8 mouse cellular contexts compared by ENCODE assay signal in the genomic region with DNA sequence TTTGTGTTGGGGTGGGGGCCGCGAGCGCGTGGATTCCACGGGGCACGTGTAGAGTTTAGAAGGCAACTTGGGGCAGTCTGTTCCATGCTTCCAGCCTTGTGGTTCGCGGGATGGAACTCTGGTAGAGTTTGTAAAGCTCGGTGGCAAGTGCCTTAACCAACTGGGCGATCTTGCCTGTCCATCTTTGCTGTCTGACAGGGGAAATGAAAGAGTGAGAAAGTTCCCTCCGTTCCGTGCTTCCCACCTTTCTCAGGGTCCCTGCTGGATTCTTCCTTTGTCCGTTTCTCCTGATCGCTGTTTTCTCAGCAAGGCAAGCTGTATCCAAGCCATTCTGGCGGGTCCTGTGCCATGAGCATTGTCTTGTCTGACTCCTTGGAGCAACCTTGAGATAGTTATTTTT. TPM values are rescaled to one million over a fixed set of nuclear protein-coding genes. Genes with fewer than 3 reads are reported as not detected.
DNase-seq lines count a peak whose midpoint lies in the region; ATAC-seq and TF ChIP-seq lines count a peak whose summit lies in the region.

No protein-coding gene starts in this region.

- peak overlapping the region; percentile 87 for H3K4me2 ChIP-seq in hindbrain, embryonic 11.5 days (replicated peaks; ENCODE audit: low read depth, low read length)
- H3K4me2 ChIP-seq in midbrain, embryonic 11.5 days: peak overlapping the region; percentile 87

- no peaks in the 10 kb centered on the region for H3K36me3 ChIP-seq in kidney, adult 2 months (ENCODE audit: control insufficient read depth, insufficient read depth, low read length)
- H3K36me3 ChIP-seq in hindbrain, embryonic 11.5 days (ENCODE audit: control insufficient read depth, insufficient read depth, low read length): no peaks in the 10 kb centered on the region
- H3K36me3 ChIP-seq in midbrain, embryonic 11.5 days (ENCODE audit: control insufficient read depth, insufficient read depth, low read length): no peaks in the 10 kb centered on the region

- TF ChIP-seq CTCF in kidney, adult 2 months (conservative IDR thresholded peaks at IDR 0.05; ENCODE audit: insufficient read depth, insufficient read length, low read depth, low read length): no peak
- no peak for TF ChIP-seq CTCF in bone marrow macrophage, adult 2 months (IDR thresholded peaks at IDR 0.05; ENCODE audit: low read depth, low read length)

- 2% methylated on average over 15 of the region's 15 CpGs for WGBS in kidney, adult 2 months
- WGBS in hindbrain, embryonic 11.5 days: 7% methylated on average over 15 of the region's 15 CpGs
- 7% methylated on average over 15 of the region's 15 CpGs for WGBS in midbrain, embryonic 11.5 days

- ATAC-seq in hindbrain, embryonic 11.5 days (ENCODE audit: low FRiP score): peak; percentile 41; the same call in 1 of the 2 replicates
- peak; percentile 23; the same call in 1 of the 2 replicates for ATAC-seq in midbrain, embryonic 11.5 days (ENCODE audit: low FRiP score)

- peak overlapping the region; percentile 83 for H3K4me3 ChIP-seq in kidney, adult 2 months (ENCODE audit: insufficient read depth, low read depth, low read length)
- peak overlapping the region; percentile 77 for H3K4me3 ChIP-seq in bone marrow macrophage, adult 2 months (ENCODE audit: insufficient read depth, low read length)
- peak overlapping the region; percentile 87 for H3K4me3 ChIP-seq in hindbrain, embryonic 11.5 days (ENCODE audit: low read depth, low read length)
- H3K4me3 ChIP-seq in midbrain, embryonic 11.5 days (ENCODE audit: low read depth, low read length): peak overlapping the region; percentile 82

- no peaks in the 10 kb centered on the region for H3K9me3 ChIP-seq in hindbrain, embryonic 11.5 days (ENCODE audit: control insufficient read depth, low read length)
- no peaks in the 10 kb centered on the region for H3K9me3 ChIP-seq in midbrain, embryonic 11.5 days (ENCODE audit: control insufficient read depth, low read length)

- DNase-seq in kidney, adult 2 months: no peak
- DNase-seq in kidney, adult 11 months: no peak
- DNase-seq in hindbrain, embryonic 11.5 days (ENCODE audit: low spot score): peak; percentile 52
- DNase-seq in midbrain, embryonic 11.5 days (ENCODE audit: low spot score, missing footprints): peak; percentile 95
- no peak for DNase-seq in gastrocnemius, postnatal 4 days (ENCODE audit: low spot score in 2 of 2)
- no peak for DNase-seq in cerebellum, postnatal 36 days
- DNase-seq in MN1 (ENCODE audit: low spot score): no peak

- peaks cover 4% of the 10 kb centered on the region; the same call in 1 of the 2 replicates for H3K4me1 ChIP-seq in kidney, adult 2 months (ENCODE audit: control insufficient read depth, insufficient read depth, low read length)
- H3K4me1 ChIP-seq in bone marrow macrophage, adult 2 months (ENCODE audit: control insufficient read depth, insufficient read depth, low read length): peaks cover 4% of the 10 kb centered on the region; the same call in 1 of the 2 replicates
- H3K4me1 ChIP-seq in hindbrain, embryonic 11.5 days (replicated peaks; ENCODE audit: control insufficient read depth, insufficient read depth, low read length): 0 out of 2 replicates have a peak, but pooled peaks cover 2% of the 10 kb centered on the region
- H3K4me1 ChIP-seq in midbrain, embryonic 11.5 days (ENCODE audit: control insufficient read depth, insufficient read depth, low read length): peaks cover 11% of the 10 kb centered on the region

- peak overlapping the region; percentile 92 for H3K9ac ChIP-seq in hindbrain, embryonic 11.5 days (ENCODE audit: low read depth, low read length)
- H3K9ac ChIP-seq in midbrain, embryonic 11.5 days (ENCODE audit: low read length): peak overlapping the region; percentile 94

- no peaks in the 10 kb centered on the region for H3K27me3 ChIP-seq in kidney, adult 2 months (replicated peaks; ENCODE audit: control insufficient read depth, insufficient read depth, low read length)
- no peaks in the 10 kb centered on the region; the same call in 1 of the 2 replicates for H3K27me3 ChIP-seq in hindbrain, embryonic 11.5 days (ENCODE audit: control insufficient read depth, insufficient read depth, low read length)
- H3K27me3 ChIP-seq in midbrain, embryonic 11.5 days (ENCODE audit: control insufficient read depth, insufficient read depth, low read length): peaks cover 4% of the 10 kb centered on the region; the same call in 1 of the 2 replicates

- TF ChIP-seq POLR2A in kidney, adult 2 months (IDR thresholded peaks at IDR 0.05; ENCODE audit: low read depth, low read length): no peak
- TF ChIP-seq POLR2A in bone marrow macrophage, adult 2 months (IDR thresholded peaks at IDR 0.05; ENCODE audit: borderline replicate concordance, low read depth, low read length): no peak

- H3K27ac ChIP-seq in kidney, adult 2 months (ENCODE audit: insufficient read depth, low read depth, low read length): no peak overlapping the region
- H3K27ac ChIP-seq in bone marrow macrophage, adult 2 months (ENCODE audit: insufficient read depth, low read depth, low read length): no peak overlapping the region
- H3K27ac ChIP-seq in hindbrain, embryonic 11.5 days (ENCODE audit: low read depth, low read length): no peak overlapping the region
- no peak overlapping the region for H3K27ac ChIP-seq in midbrain, embryonic 11.5 days (ENCODE audit: low read depth, low read length)

RNA-seq across cellular contexts. Expression of a gene that starts 0.7 kb away (rescaled TPM):
- 14.7 and 15.5 TPM in 2 replicates for polyA plus RNA-seq in kidney, adult 2 months (2012; rRNA removed)
- polyA plus RNA-seq in bone marrow macrophage, adult 2 months (2012; ENCODE audit: insufficient read depth, insufficient read length, missing spikeins): 16.3 and 19.0 TPM in 2 replicates
- polyA plus RNA-seq in hindbrain, embryonic 11.5 days (2014; fragmentation: Nextera tagmentation; extraction: Ambion mirVana): 75.3 and 76.5 TPM in 2 replicates
- 83.8 and 85.1 TPM in 2 replicates for polyA plus RNA-seq in midbrain, embryonic 11.5 days (2014; fragmentation: Nextera tagmentation; extraction: Ambion mirVana)
- 10 to 100 TPM; 53.1 to 57.7 TPM for total RNA-seq in gastrocnemius, postnatal 4 days (2021)

RNA-seq across cellular contexts. Expression of a gene that starts 10.8 kb away (rescaled TPM):
- 0.59 and 0.94 TPM in 2 replicates for polyA plus RNA-seq in kidney, adult 2 months (2012; rRNA removed)
- not detected in 2 replicates for polyA plus RNA-seq in bone marrow macrophage, adult 2 months (2012; ENCODE audit: insufficient read depth, insufficient read length, missing spikeins)
- polyA plus RNA-seq in hindbrain, embryonic 11.5 days (2014; fragmentation: Nextera tagmentation; extraction: Ambion mirVana): 8.8 and 11.2 TPM in 2 replicates
- 11.3 and 15.4 TPM in 2 replicates for polyA plus RNA-seq in midbrain, embryonic 11.5 days (2014; fragmentation: Nextera tagmentation; extraction: Ambion mirVana)
- under 1 TPM; 0.39 to 0.98 TPM for total RNA-seq in gastrocnemius, postnatal 4 days (2021)

Comparison
In these comparisons a context has a peak if more than half of its experiments do, and no peak if none do; other contexts are left out.
1. DNase-seq: peak in hindbrain, embryonic 11.5 days (single experiment) and midbrain, embryonic 11.5 days (single experiment); none in kidney, adult 2 months (single experiment), kidney, adult 11 months (single experiment), gastrocnemius, postnatal 4 days (0 of 2), cerebellum, postnatal 36 days (0 of 2) and MN1 (single experiment).
2. Peak in every context shown above with its lines, with median percentiles within 50 percentile points of each other: H3K4me3 ChIP-seq.